Comparison of ENCODE assay signal across 8 mouse cellular contexts in the genomic region with DNA sequence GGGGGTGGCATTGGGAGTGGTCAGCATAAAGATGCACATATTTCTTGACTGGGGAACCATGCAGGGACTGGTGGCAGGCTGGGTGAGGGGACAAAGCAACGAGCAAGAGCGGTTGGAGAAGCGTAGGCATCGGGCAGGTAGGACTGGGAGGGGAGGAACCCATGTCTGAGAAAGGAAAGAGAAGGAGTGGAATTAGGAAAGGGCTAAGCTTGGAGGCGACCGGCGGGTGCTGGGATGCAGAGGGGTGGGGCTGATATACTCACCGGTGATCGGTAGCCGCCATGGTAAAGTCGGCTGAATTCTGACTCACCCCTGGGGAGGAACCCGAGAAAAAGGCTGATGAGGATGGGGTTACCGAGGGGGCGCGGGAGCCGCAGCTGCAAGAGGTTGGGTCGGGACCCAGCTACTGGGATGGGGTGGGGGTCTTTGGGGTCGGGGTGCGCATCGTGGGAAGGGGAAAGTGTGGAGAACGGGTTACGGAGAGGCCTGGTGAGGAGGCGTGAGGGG. TPM values are rescaled to one million over a fixed set of nuclear protein-coding genes. Genes with fewer than 3 reads are reported as not detected.
DNase-seq lines count a peak whose midpoint lies in the region; ATAC-seq and TF ChIP-seq lines count a peak whose summit lies in the region.

A gene (plus strand): TSS at position 51 of the 507 bp plus-strand sequence.

- no peaks in the 10 kb centered on the region for H3K9me3 ChIP-seq in forebrain, embryonic 14.5 days (replicated peaks; ENCODE audit: control insufficient read depth, low read length)
- H3K9me3 ChIP-seq in hindbrain, embryonic 11.5 days (ENCODE audit: control insufficient read depth, low read length) = no peaks in the 10 kb centered on the region

- no peak for TF ChIP-seq POLR2A in liver, adult 2 months (IDR thresholded peaks at IDR 0.05; ENCODE audit: extremely low read depth, insufficient read depth, low read length)
- no peak for TF ChIP-seq POLR2A in spleen, adult 2 months (IDR thresholded peaks at IDR 0.05; ENCODE audit: low read depth, low read length)

- no peak for TF ChIP-seq CTCF in liver, adult 2 months (IDR thresholded peaks at IDR 0.05; ENCODE audit: low read depth, low read length)
- TF ChIP-seq CTCF in spleen, adult 2 months (IDR thresholded peaks at IDR 0.05; ENCODE audit: extremely low read depth, insufficient read depth, insufficient read length, insufficient replicate concordance) = no peak

- H3K36me3 ChIP-seq in forebrain, embryonic 14.5 days (ENCODE audit: control insufficient read depth, insufficient read depth, low read length) = peaks cover 33% of the 10 kb centered on the region
- H3K36me3 ChIP-seq in hindbrain, embryonic 11.5 days (ENCODE audit: control insufficient read depth, insufficient read depth, low read length) = no peaks in the 10 kb centered on the region
- peaks cover 4% of the 10 kb centered on the region; the same call in 1 of the 2 replicates for H3K36me3 ChIP-seq in liver, adult 2 months (ENCODE audit: control insufficient read depth, insufficient read depth, low read length)
- no peaks in the 10 kb centered on the region; the same call in 1 of the 2 replicates for H3K36me3 ChIP-seq in spleen, adult 2 months (ENCODE audit: control insufficient read depth, insufficient read depth, low read length)

- peak within 1 kb of the TSS; percentile 90 for H3K4me2 ChIP-seq in forebrain, embryonic 14.5 days (ENCODE audit: low read length)
- peak within 1 kb of the TSS; percentile 82 for H3K4me2 ChIP-seq in hindbrain, embryonic 11.5 days (replicated peaks; ENCODE audit: low read depth, low read length)

- no peak for DNase-seq in layer of hippocampus, adult 18-20 months (ENCODE audit: low spot score in 2 of 2)
- no peak for DNase-seq in layer of hippocampus, adult 11-12 months (ENCODE audit: low spot score)
- DNase-seq in ZHBTc4 (ENCODE audit: low read depth, low spot score) = peak; percentile 69
- DNase-seq in forebrain, embryonic 14.5 days (ENCODE audit: low spot score) = no peak
- no peak for DNase-seq in hindbrain, embryonic 11.5 days (ENCODE audit: low spot score)
- no peak for DNase-seq in liver, adult 2 months (ENCODE audit: extremely low read depth, low read depth, low spot score)
- DNase-seq in spleen, adult 2 months (ENCODE audit: low read depth in 1 of 2, low spot score in 2 of 2) = no peak
- no peak for DNase-seq in right cerebral cortex, postnatal 25 days

- ATAC-seq in forebrain, embryonic 14.5 days = no peak; the same call in 1 of the 2 replicates
- no peak; the same call in 1 of the 2 replicates for ATAC-seq in hindbrain, embryonic 11.5 days (ENCODE audit: low FRiP score)

- H3K27me3 ChIP-seq in forebrain, embryonic 14.5 days (replicated peaks; ENCODE audit: control insufficient read depth, insufficient read depth, low read length) = no peaks in the 10 kb centered on the region
- no peaks in the 10 kb centered on the region for H3K27me3 ChIP-seq in hindbrain, embryonic 11.5 days (ENCODE audit: control insufficient read depth, insufficient read depth, low read length)
- no peaks in the 10 kb centered on the region for H3K27me3 ChIP-seq in liver, adult 2 months (ENCODE audit: control insufficient read depth, insufficient read depth, low read length)
- H3K27me3 ChIP-seq in spleen, adult 2 months (ENCODE audit: control insufficient read depth, insufficient read depth, low read length) = no peaks in the 10 kb centered on the region

- peak within 1 kb of the TSS; percentile 82 for H3K4me3 ChIP-seq in forebrain, embryonic 14.5 days (ENCODE audit: low read depth, low read length)
- H3K4me3 ChIP-seq in hindbrain, embryonic 11.5 days (ENCODE audit: low read depth, low read length) = peak within 1 kb of the TSS; percentile 98
- peak within 1 kb of the TSS; percentile 88 for H3K4me3 ChIP-seq in liver, adult 2 months (ENCODE audit: insufficient read depth, low read depth, low read length)
- H3K4me3 ChIP-seq in spleen, adult 2 months (ENCODE audit: extremely low read depth, insufficient read depth, insufficient read length) = peak within 1 kb of the TSS; percentile 85

- peak within 1 kb of the TSS; percentile 23; the same call in 1 of the 2 replicates for H3K27ac ChIP-seq in forebrain, embryonic 14.5 days (ENCODE audit: low read depth, low read length)
- peak within 1 kb of the TSS; percentile 67 for H3K27ac ChIP-seq in hindbrain, embryonic 11.5 days (ENCODE audit: low read depth, low read length)
- peak within 1 kb of the TSS; percentile 91 for H3K27ac ChIP-seq in liver, adult 2 months (replicated peaks; ENCODE audit: insufficient read depth, low read depth, low read length)
- H3K27ac ChIP-seq in spleen, adult 2 months (ENCODE audit: insufficient read depth, low read length) = peak within 1 kb of the TSS; percentile 70

- H3K4me1 ChIP-seq in forebrain, embryonic 14.5 days (ENCODE audit: control insufficient read depth, insufficient read depth, low read length) = peaks cover 16% of the 10 kb centered on the region
- H3K4me1 ChIP-seq in hindbrain, embryonic 11.5 days (replicated peaks; ENCODE audit: control insufficient read depth, insufficient read depth, low read length) = no peaks in the 10 kb centered on the region
- H3K4me1 ChIP-seq in liver, adult 2 months (ENCODE audit: control insufficient read depth, insufficient read depth, low read length) = peaks cover 12% of the 10 kb centered on the region
- H3K4me1 ChIP-seq in spleen, adult 2 months (ENCODE audit: control insufficient read depth, insufficient read depth, insufficient read length) = peaks cover 2% of the 10 kb centered on the region; the same call in 1 of the 2 replicates

- peaks cover 30% of the 10 kb centered on the region; the same call in 1 of the 2 replicates for H3K79me2 ChIP-seq in liver, adult 2 months (ENCODE audit: control insufficient read depth, insufficient read depth, low read length)

- H3K9ac ChIP-seq in forebrain, embryonic 14.5 days (ENCODE audit: low read length) = peak within 1 kb of the TSS; percentile 85
- H3K9ac ChIP-seq in hindbrain, embryonic 11.5 days (ENCODE audit: low read depth, low read length) = peak within 1 kb of the TSS; percentile 90
- H3K9ac ChIP-seq in liver, adult 2 months (ENCODE audit: low read depth, low read length) = peak within 1 kb of the TSS; percentile 88

- 0% methylated on average over 22 of the region's 23 CpGs for WGBS in forebrain, embryonic 14.5 days
- WGBS in hindbrain, embryonic 11.5 days = under 1% methylated on average over 22 of the region's 23 CpGs
- WGBS in liver, adult 2 months = 0% methylated on average over 23 of the region's 23 CpGs
- 2% methylated on average over 23 of the region's 23 CpGs for WGBS in spleen, adult 2 months

RNA-seq across cellular contexts. Expression of the gene that starts here (rescaled TPM):
- 10 to 100 TPM; 85.1 to 92.5 TPM for total RNA-seq in layer of hippocampus, adult 18-20 months (2021)
- 15.5 and 20.6 TPM in 2 replicates for polyA plus RNA-seq in forebrain, embryonic 14.5 days (2014; fragmentation: Nextera tagmentation; extraction: Ambion mirVana)
- polyA plus RNA-seq in hindbrain, embryonic 11.5 days (2014; fragmentation: Nextera tagmentation; extraction: Ambion mirVana) = 14.6 and 17.7 TPM in 2 replicates
- total RNA-seq in liver, adult 2 months (2014; rRNA removed) = 16.0 and 17.1 TPM in 2 replicates
- polyA plus RNA-seq in liver, adult 2 months (2012; rRNA removed) = 13.4 and 17.0 TPM in 2 replicates
- 21.4 and 24.0 TPM in 2 replicates for polyA plus RNA-seq in spleen, adult 2 months (2012; rRNA removed)

Comparison
In these comparisons a context has a peak if more than half of its experiments do, and no peak if none do; other contexts are left out.
1. H3K27ac ChIP-seq: peak in every context shown above with its lines; median percentile 91 in liver, adult 2 months; 70 in spleen, adult 2 months; 67 in hindbrain, embryonic 11.5 days; 23 in forebrain, embryonic 14.5 days.